Mouse (Mus musculus): Measurements from ENCODE around the gene Ptprn2.

Gene Ptprn2

DNA sequence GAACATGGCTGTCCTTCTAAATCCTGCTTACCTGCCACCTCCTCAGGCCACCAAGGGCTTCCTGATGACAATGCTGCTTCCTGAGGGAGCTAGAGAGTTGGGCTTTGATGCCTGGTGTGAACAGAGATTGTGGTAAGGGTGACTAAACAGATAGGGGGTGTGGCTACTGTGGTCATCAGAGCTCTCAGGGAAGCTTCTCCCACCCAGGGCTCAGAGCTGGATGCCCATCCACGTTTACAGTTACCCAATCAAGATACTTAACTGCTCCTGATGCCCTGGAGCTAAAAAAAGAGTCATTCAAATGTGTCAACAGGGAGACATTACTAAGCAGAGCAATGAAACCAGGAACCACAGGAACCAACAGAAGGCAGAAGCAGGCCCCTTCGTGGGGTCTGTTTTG lies 532.4 kb downstream of the Ptprn2 start:
- peak; percentile 11 for DNase-seq

DNA sequence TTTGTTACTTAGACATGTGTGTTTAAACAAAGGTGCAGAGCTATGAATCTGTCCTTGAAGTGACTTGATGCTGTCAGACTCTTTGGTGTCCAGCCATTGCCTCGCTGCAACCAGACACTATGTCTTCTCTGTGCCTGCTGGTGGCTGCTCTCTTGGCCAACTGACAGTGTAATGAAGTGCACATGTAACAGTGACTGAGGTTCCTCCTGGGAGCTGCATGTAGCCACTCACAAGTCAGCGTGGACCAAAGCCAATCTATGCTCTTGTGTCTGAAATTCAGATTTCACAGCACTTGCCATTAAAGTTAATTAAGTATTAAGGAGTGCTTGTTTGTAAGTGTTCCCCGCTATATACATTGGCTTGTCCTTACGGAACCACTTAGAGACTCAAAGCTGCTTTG lies 537.7 kb downstream of the Ptprn2 start:
- no peak for DNase-seq

DNA sequence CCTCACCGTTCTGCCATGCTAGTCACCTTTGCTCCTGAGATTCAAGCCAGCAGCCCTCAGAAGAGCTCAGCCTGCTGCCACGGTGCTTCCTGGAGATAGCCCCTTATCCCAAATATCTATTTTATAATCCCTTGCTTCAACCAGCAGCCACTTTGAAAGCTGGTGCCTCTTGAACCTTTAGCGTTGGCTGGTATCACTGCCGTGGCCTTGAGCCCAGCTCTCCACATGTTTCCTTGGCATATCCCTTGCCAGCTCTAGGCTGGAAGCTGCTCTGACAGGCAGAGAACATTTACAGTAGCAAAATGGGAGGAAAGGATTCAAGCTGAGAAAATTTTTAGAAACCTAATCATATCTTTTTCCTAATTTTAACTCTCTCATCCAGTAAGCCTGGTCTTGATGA lies 539.4 kb downstream of the Ptprn2 start:
- DNase-seq: no peak

DNA sequence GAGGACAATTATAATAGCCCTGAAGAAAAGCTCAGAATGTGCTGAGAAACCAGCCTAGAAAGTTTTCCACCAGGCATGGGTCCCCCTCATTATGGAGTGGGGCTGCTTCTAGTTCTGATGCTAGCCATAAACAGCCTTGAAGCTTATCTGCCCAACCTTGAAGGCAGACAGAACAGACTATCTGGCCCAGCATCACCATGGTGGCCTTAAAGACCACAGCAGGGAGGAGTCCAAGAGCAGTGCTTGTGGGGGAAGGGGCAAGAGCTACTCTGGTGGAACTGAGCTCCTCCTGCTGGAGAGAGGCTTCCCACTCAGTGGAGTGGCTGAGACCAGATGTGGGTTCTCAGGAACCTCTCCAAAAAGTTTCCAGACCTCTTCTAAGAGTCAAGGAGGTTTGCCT lies 540.2 kb downstream of the Ptprn2 start:
- no peak for DNase-seq

DNA sequence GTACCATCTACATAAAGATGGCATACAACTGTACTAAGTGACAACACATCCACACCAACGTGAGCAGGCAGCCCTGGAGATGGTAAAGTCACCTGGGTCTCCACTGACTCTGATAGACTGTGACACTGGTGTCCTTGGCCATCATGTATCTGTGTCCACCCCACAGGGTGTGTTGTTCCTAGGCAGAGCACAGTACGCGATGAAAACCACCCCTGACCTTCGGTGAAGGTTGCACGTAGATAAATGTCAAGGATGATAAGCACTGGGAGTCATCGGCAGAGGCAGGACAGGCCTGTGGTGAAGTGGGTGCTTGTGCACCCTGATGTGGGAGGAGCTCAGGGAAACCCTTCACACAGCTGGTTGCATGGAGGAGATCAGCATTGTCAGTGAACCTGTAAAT lies 541.8 kb downstream of the Ptprn2 start:
- no peak for DNase-seq

DNA sequence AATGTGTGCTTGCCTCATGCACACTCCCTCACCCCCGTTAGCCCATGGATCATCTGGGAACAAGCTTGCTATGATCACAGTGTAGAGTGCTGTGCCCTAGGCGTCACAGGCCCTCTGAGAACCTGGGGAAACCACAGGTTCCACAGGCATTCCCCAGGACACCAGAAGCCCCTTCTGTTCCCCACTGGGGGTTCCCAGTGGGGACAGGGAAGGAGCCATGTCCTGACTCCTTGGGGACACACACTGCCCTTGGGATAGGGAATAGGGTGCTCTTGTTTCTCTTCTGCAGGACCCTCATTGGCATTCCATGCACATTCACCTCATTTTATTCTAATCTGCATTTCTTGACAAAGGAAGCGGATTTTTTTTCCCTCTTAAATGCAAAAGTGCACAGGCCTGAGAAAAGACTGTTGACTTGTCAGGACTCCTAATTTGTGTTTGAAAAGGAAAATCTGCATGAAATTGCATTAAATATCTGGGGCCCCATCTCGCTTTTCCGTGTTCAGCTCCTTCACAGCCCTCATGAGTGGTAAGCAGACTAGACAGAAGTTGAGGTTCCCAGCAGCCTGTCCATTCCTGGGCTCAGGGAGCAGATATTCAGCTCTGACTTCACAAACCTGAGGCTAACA lies 542.9 kb downstream of the Ptprn2 start:
- no peak for DNase-seq

DNA sequence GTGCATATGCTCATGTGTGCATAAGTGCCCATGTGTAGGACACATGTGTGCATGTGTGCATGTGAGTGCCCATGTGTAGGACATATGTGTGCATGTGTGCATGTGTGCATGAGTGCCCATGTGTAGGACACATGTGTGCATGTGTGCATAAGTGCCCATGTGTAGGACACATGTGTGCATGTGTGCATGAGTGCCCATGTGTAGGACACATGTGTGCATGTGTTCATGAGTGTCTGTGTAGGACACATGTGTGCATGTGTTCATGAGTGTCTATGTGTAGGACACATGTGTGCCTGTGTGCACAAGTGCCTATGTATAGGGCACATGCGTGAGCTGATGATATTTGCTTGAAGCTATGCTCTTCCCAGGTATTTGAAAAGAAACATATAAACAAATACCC lies 547.7 kb downstream of the Ptprn2 start:
- DNase-seq: no peak

DNA sequence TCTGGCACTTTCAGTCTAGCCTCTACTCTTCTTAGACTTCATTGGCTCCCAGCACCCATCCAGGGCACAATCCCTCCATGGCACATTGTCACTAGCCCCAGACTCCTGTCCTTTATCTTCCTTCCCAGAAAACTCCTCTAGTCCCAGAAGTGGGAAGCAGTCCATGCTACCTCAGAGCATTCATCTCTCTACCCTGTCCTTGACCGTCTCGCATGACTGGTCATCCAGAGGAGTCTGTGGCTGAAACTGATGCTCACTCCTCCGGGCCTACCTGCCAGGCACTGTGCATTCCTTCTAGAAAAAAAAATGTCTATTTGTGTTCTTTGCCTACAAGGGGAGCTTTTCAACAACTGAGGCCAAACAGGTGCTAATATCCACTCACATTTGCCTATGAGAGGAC lies 549.0 kb downstream of the Ptprn2 start:
- DNase-seq: no peak

DNA sequence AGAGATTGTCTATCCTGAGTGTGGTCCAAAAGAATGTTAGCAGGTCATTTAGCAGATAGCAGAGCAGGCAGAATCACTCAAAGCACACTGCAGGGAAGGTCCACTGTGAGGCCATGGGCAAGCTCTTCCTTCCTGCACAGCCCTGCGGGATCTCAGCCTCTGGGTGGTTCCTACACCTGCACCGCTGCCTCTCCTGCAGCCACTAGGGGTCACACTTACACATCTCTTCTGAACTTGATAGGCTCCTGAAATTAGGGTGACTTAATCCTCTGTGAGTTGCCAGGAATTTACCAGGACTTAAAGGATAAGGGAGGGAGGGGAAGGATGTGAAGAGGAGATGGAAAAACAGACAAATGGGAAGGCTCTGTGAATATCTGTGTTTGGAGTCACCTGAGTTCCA lies 549.7 kb downstream of the Ptprn2 start:
- peak; percentile 83 for DNase-seq

DNA sequence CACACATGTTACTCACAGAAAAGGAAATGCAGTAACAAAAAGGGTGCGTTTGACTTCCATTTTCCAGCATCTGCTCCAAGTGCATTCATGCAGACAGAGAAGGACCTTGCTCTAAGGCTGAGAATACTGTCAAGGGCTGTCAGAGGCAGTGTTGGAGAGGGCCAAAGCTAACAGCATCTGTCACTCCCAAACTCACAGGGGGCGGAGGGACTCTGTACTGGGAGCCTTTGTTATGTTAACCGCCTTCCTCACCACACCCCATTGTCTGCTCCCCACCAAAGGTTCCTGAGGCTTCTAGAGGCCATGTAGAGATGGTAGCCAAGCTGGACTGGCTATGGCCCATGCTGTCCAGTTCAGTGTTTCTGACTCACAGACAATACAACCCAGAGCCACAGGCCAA lies 553.9 kb downstream of the Ptprn2 start:
- DNase-seq: peak; percentile 69

DNA sequence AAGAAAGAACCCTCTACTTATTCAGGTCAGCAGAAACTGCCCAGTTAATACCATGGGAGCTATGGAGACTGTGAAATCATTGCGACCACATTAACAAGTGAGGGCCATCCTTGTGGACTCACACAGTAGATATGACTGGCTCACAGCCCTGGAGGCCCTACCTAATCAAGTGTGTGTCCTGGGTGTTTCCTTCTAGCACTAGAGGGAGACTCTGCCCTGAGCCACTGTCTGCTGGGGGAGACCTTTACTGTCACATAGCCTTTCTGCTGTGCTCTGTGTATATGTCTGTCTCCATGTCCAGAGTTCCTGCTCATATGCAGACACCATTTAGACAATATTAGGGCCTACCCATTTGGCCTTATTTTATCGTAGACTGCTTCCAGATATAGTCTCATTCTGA lies 555.9 kb downstream of the Ptprn2 start:
- no peak for DNase-seq

DNA sequence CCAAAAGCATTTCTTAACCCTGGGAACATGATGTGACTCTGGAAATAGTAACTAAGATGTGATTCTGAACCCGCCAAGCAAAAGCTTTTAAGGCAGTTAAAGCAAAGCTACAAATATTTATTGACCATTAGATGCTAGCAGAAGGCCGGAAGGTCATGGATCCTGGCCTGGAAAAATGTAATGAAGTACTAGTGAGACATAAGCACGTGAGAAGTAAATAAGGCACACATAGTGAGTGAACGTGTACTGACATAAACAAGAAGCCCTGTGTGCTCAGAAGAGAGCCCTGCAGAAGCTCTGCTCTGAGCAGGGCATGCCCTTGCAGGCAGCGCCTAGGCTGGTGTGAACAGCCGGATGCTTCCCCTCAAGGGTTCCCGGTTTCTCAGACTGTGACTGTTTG lies 557.2 kb downstream of the Ptprn2 start:
- DNase-seq: no peak

DNA sequence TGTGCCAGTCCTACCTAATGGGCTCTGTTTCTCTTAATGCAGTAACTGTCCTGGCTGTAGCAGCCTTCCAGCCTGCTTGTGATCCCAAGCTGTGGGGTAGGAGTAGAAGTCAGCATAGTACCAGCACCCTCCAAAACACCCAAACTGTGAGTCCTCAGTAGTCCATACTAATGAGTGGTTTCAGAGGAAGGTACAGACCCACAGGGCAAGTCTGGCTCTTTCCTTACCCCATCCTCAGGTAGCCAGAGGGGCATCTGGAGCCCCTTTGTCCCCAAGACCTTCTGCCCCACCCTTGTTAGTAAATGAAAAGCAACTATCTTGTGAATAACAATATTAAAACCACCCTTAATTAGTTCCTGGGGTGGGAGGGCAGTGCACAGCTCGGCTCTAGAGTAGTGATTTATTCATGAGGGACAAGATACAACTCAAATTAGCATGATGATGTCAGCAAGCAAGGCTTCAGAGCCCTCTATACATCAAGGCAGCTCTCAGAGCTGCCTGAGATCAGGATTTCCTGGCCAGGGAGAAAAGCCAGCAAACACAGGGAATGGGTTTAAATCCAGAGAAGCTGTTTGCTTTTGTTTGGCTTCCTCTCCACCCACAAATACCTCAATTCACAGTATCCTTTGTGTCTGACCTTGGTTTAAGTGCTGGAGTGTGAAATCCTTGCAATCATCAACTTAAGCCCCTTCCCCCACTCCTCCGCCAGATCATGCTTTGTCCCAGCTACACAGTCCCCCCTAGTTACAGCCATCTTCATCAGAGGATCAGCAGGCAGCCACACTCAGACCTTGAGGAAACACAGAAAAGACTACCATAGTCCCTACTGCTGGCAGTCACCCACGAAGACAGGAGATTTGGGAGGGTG lies 562.1 kb downstream of the Ptprn2 start:
- peak; percentile 45 for DNase-seq

DNA sequence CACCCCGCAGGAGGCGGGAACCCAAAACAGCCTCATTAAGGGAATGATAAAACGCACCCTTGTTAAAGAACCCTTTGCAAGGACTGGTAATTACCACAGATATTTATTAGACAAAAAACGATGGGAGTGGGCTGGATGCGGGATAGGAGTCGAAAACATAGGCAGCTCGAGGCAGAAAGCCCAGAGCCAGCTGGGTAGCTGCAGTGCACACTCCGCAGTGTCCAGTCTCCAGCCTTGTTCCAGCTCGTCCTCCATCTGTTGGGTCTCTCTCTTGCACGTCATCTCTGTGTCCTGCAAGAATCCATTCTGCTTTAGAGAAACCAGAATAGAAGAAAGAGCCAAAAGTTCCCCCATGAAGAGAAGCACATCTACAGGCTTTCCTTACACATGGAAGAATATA lies 564.3 kb downstream of the Ptprn2 start:
- DNase-seq: peak; percentile 43

DNA sequence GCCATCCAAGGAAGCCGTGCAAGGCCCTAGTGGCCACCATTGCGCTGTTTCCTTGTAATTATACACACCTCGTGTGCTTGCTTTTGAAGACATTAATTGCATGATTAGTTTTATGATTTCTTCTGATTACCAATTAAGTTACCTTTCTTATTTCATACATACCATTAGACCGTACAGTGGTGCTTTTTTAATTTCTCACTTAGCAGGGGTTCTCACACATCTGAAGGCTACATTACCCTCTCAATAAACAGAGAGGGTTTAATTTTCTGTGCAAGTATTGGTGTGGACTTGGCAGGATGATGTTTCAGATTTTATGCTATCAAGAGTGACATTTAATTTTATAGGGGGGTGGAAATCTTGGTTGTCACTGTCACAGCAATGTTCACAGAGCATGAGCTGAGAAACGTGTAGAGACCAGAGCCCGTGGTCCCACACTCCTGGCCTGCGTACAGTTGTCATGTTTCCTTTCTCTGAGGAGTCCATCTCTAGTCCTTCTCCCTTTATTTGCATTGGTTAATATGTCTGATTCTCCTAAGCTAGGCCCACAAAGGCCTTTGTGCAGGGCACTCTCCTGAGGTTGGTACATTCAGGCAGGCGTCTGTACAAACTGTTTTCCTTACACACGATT lies 567.8 kb downstream of the Ptprn2 start:
- no peak for DNase-seq

DNA sequence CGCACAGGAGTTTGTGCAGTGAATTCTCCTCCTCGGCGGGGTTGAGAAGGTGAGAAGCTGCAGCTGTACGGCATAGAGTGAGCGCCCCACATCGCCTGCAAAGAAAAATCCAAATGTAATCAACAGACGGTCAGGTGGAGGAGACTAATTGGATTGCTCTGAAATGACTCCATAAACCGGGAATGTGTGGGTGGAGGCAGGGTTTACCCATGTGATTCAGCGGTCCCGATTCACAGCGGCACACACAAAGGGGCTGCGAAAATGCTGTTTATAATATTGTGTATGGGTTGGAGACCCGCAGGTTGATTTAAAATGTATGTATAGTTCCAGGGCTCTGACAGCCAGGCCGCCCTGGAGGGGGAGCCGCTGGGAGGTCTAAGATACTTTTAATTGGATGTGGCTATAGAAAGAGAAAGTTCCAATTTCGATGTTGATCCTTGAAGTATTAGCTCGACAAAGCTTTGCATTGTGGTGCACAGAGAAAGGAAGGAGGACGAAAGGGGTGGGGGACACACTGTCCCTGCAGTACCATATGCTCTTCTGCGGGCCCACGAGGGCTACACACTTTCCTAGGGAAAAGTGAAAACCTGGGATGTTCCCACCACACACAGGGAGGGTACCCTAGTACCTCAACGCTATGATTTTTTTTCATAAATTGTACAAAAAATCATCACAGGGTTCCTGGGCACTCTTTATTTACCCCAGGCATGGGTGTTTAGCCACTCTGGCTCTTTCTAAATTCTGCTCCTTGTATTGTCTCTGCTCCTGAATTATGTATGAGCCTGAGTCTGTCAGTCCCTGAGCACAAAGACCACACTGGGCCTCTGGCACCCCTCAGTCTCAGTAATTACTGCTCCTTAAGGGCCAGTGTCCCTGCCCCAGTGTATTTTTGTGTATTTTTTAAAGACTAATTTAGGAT lies 568.6 kb downstream of the Ptprn2 start:
- DNase-seq: peak; percentile 77

DNA sequence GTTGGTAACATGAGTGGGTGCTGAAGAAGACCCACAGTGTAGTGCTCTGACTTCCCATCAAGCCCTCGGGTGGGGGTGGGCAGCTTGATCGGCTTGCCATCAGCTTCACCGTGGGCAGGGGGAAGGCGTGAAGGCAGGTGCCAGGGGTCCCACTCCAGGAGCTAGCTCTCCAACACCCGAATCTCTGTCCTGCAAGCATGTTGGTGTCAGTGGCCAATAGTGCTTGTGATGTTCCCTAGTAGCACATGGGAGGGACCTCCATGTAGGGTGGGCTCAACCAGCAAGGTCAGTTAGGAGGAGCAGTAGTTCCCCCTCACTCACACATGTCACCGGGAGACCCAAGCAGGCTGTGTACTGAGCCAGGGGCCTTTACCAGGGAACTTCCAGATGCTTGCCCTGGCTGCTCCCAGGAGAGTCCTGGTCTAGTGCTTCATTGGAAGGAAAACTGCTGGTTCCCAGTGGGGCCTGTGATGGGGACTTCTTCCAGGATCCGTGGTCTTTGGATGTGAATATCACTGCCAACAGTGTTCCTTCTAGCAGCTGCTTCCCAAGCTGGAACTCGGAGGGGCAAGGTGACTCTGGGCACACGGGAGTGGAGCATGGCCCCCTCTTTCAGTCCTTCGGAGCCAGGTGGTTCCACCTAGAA lies 569.5 kb downstream of the Ptprn2 start:
- no peak for DNase-seq

DNA sequence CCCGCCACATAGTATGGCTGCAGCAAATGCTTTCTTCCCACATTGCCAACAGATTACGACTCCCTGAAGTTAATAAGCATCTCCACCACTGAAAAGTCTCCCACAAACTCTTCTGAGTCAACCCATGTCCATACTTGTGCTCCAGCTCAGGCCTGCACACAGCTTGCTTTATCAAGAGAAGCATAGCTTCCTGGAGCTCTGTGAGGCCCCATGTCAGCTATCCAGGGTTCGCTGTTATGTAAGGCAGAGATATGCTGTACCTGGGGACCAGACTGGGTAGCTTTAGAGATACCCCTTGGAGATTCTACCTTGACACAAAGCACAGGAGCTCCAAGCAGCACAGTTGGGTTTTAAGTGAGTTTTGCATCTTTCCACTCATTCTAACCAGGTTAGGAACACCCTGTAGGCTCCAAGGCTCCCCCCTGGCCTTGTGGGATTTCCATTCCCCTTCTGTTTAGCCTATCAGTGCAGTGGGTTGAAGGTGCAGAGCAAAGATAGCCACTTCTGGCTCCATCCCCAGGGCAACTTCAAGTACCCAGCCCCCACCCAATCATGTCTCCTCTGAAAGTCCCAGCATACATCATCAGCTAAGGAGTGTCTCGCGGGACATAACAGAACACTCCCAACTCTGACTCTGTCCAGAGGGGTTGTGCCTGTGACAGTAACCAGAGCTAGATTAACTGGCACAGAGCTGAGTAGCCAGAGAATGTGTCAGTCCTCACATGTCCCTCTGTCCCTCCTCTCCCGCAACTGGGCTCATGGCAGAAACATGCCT lies 572.9 kb downstream of the Ptprn2 start:
- no peak for DNase-seq

DNA sequence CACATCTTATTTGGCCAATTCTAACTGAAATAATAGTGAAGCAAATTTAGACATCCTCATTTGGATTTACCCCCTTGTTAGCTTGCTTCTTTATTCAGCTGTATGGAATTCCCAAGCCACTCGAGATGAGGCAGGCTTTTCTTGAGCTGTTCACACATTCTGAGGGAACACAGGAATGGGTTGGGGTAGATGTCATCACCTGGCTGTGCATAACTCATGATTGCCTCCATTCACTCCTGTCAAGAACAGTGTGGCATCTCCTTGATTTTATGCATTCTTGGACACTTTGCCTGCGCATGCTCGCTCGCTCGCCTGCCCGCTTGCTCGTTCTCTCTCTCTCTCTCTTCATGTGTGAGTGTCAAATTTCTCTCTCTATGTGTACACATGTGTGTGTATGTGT lies 573.5 kb downstream of the Ptprn2 start:
- no peak for DNase-seq

DNA sequence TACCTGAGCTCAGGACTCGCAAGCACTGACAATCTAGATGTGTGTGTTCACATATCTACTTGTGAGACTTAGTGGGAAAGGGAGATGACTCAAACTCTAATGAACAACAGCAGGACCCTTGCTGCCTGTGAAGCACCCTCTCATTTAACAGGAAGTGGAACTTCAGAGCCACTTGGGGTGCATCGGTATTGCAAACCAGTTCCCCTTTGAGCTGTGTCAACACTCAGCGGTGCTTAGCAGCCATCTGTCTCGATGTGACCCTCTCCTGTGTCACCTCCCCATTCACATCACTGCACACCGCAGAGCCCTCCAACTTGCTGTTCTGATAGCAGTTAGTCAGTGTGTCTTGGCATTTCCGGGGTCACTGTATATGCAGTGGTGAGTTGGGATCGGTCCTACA lies 592.1 kb downstream of the Ptprn2 start:
- DNase-seq: no peak

DNA sequence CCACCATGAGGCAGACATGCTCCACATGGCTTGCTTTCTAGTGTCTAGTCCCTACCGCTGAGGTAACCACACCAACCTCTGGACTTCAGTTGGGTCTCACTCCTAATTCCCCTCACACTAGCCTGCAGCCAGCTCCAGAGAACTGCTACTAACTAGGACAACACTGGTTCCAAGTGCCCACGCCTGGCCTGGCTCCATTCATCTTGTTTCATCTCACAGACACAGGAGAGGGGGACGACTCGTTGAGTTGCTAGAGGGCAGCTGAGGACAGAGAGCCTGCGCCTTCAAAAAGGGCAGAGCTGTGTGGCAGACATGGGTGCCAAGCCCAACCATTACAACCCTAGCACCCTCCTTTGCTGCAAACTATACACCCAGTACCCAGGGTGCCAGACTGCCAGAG lies 593.4 kb downstream of the Ptprn2 start:
- no peak for DNase-seq

DNA sequence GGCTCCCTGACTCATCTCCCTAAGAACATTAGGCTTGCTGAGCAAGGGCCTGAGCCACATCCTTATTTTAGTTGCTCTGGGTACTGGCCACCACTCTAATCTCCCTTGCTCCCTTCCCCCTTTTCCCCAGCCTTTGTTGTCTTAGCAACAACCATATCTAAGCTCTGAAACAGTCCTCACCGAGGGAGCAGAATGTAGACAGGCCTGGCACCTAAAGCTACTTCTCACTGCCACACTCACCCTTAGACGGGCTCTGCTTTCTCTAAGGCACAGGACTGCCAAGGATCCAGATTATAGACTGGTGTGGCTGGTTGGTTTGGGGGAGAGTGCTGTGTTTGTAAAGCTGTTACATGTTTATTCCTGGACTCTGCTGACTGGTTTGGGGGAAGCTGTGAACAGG lies 594.2 kb downstream of the Ptprn2 start:
- no peak for DNase-seq
